Mouse (Mus musculus): Measurements from ENCODE around the gene Tnfrsf25.

Gene Tnfrsf25

DNA sequence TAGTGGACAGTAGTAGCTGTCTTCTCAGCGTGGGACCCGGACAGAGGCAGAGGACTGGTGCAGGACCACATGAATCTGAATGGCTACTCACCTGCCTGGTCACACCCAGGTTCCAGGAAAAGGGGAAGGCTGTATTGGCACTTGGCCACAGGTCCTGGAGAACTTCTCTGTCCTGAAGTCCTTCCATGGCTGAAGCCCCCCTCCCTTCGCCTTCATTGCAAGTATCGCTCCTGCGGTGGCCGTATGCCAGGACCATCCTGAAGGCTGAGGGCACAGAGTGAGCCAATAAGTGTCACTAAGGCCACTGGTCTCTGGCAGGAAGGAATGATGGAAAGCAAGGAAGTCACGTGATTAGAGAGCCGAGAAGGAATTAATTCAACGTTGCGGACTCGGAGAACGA is 21.5 kb upstream of the Tnfrsf25 start:
- no peak for DNase-seq

GRCm38 (mm10) chr4:152095937-152096910 is 19.5 kb upstream of the Tnfrsf25 start:
- peak; percentile 61 to 84 for DNase-seq

DNA sequence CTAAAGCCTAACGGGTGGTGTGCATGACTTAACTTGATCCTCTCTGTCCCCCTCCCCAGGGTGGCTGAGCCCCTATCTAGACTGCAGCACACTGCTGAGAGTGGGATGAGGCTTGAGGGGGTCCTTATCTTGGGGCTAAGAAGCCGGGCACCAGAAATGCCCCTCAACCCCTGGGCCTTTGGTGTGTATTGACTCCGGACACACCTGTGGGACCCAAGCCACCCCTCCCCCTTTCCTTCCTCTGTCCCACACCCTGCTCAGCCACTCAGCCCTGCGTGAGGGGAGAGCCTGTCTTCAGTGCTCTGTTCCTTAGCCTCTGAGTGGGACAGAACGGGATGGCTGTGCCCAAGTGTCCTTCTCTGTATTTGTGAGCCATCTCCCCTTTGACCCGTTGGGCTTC is 18.8 kb upstream of the Tnfrsf25 start:
- DNase-seq, result no peak

DNA sequence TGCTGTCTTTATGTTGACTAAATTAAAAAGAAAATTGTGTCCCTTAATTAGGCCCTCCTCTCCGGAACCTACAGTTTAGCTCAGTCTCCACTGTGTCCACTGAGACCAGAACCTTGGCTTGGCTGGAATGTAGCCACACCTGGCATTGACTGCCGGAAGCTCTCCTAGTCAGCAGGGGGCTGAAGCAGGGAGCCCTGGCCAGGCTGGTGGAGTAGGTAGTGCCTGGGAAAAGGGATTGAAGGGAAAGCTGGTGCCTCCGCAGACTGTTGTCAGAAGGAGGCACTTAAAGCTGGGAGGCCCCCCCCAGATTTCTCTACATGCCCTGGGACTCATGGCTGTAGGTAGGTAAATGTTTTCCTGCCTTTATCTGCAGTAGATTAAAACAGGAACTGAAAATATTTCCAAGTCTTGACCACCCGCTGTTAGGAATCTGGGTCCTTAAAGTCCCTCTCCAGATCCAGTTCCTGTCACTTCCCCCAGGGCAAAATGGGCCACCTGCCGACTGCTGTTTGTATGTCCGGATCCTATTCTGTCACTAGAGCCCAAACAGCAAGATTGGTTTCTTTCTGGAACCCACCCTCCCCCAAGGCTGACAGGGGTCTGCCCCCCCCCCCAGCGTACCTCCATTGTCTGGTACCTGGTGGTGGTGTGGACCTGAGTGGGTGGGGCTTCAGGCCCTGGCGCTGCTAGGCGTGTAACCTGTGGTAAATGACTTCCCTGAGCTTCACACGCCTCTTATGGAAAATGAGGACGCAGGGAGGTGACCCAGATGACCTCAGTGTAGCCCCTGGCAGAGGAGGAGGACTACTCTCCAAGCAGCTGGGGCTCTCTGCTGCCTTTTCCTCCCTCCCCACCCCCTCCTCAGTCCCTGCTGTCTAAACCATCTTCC is 17.6 kb upstream of the Tnfrsf25 start:
- DNase-seq, result no peak

- no peak for DNase-seq
These were observed 15.2 kb upstream of the Tnfrsf25 start for GRCm38 (mm10) chr4:152100541-152100940.

- DNase-seq, result no peak
These were observed 14.6 kb upstream of the Tnfrsf25 start for GRCm38 (mm10) chr4:152101081-152101653.

GRCm38 (mm10) chr4:152101921-152102320 is 13.8 kb upstream of the Tnfrsf25 start:
- no peak for DNase-seq

DNA sequence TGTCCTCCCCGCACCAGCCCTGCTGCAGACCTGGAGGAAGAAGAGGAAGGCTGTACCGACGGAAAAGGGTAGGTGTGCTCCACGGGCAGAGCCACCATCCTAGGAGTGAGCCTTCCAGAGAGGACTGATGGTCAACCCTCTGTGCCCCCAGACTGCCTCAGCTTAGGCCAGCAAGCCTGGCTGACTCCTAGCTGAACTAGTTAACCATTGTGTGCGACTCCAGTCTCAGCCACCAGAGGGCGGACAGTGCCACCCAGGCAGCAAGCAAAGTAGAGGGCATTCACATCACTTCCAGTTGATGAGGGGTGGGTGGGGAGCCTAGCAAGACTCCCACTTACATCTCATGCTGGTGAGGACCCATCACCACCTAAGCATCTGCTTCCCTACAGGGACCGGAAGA is 12.7 kb upstream of the Tnfrsf25 start:
- DNase-seq, result peak; percentile 57 to 81

DNA sequence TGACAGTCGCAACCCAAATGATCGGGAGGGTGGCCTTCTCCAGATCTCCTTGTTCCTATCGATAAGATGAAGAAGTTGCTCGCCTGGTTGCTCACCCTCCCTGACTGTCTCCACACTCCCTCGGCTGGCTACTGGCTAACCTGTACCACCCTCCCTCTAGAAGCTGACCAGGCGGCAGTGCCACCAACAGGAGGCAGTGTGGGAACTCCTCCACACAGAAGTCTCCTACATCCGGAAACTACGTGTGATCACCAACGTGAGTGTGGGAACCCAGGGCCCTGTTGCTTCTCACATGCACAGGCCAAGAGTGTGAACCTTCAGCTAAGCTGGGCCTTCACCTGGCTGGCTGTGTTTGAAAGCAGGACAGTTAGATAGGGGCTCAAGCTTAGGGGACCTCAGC is 9.0 kb upstream of the Tnfrsf25 start:
- no peak for DNase-seq

DNA sequence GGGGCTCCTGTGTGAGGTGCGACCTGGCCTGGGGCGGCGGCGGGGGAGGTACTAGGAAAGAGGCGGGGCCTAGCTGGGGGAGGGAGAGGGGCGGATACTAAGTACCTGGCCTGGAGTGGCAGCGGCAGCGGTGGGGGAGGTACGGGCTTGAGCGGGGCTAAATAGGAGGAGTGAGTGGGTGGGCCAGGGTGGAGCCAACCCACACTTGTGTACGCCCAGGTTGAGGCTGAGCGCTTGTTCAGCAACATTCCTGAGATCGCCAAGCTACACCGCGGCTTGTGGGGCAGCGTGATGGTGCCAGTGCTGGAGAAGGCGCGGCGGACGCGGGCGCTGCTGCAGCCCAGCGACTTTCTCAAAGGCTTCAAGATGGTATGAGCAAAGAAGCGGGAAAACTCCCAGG is 8.2 kb upstream of the Tnfrsf25 start:
- no peak for DNase-seq

- DNase-seq, result no peak
These were observed 7.7 kb upstream of the Tnfrsf25 start for GRCm38 (mm10) chr4:152107971-152108509.

- DNase-seq, result no peak
These were observed 7.1 kb upstream of the Tnfrsf25 start for GRCm38 (mm10) chr4:152108673-152109072.

- no peak for DNase-seq
These were observed 6.2 kb upstream of the Tnfrsf25 start for GRCm38 (mm10) chr4:152109509-152109908.

DNA sequence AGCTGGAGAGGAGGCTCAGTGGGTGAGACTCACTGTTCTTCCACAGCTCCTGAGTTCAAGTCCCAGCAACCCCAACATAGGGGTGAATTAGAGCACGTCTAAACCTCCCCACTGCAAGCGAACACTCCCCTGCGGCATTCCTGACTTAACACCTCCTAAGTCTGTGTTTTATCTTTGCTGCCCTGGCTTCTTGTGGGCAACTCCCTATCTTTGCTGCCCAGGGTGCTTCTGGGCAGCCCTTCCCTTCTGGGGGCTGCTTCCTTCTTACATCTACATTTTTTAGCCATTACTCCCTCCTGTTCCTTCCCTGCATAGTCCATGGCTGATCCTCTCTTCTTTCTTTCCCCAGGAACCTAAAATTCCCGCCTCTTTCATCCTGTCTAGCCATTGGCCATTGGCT is 5.0 kb upstream of the Tnfrsf25 start:
- DNase-seq, result no peak

DNA sequence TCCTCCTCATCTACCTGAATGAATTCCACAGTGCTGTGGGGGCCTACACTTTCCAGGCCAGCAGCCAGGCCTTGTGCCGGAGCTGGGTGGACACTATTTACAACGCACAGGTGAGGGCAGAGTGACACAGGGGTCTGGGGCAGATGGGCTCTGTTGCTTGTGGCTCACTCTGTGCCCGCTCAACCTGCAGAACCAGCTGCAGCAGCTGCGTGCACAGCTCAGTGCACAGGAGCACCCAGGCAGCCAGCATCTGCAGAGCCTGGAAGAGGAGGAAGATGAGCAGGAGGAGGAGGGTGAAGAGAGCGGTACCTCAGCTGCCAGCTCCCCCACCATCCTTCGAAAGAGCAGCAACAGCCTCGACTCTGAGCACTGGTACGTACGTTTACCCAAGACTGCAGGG is 3.4 kb upstream of the Tnfrsf25 start:
- no peak for DNase-seq

DNA sequence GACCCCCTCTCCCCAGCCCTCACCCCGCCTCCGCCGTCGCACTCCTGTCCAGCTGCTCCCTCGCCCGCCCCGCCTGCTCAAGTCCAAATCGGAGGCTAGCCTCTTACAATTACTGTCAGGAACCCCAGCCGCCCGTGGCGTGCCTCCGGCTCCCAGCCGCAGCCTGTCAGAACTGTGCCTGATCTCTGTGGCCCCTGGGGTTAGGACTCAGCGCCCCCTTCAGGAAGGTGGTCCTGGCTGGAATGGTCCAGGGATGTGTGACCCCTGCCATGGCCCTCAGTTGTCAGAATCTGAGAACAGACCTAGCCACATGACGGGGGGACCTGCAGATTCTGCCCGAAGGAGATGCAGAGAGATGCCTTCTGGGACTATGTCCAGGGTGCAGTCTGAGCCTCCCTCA is 1.7 kb upstream of the Tnfrsf25 start:
- DNase-seq, result no peak

DNA sequence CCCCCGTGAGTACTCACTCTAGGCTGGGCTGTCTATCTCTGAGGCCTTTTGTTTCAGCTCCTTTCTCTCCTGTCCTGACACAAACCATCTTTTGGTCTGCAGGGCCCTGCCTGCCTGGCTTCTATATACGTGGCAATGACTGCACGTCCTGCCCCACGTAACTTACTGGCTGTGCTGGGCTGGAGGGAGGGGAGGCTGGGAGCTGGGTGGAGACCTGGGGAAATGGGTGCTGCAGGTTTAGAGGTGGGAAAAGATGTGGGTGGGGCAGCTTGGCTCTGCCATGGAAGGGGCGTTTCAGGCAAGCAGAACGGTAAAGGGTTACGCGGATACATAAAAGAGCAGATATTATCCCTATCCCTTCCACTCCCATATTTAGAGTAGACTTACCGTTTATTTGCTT is 1.8 kb downstream of the Tnfrsf25 start:
- DNase-seq, result no peak

- DNase-seq, result no peak
These were observed 3.9 kb downstream of the Tnfrsf25 start for GRCm38 (mm10) chr4:152119396-152120292.

DNA sequence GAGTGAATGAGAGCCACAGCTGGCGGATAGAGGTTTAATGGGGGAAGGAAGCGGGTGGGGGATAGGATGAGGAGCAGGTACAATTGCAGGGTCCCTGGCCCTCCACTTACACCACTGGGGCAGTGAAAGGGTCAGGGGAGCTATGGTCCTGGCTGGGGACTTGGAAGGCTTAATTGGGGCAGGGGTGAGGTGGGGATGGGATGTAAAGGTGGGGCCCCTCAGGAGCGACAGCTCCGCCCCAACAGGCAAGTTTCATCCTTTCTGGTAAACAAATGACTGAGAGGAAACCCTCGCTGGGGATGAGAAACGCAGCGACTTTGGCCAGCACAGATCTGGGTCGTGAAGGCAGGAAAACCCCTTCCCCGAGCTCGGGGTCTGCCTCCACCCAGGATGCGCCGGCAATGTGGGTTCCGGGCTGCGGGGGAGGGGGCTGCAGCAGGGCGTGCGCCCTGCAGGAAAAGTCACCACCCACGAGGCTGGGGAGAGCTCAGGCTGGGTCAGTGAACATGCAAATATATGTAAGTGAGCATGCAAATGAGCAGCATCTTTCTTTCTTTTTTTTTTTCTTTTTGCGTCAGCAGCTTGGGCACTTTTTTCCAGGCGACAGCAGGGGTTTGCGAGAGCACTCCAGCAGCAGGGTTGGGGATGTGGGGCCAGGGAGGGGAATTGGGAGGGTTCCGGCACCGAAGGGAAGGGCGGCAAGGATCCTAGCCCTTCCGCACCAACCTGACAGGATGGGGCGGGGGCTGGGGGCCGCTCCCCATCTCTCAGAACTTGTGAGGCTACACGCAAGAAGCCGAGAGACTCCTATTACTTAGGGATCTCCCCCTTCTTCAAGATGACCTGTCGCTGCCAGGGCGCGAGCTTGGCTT is 4.8 kb downstream of the Tnfrsf25 start:
- peak in 1 of 2 experiments; percentile 37 for DNase-seq

GRCm38 (mm10) chr4:152121183-152121505 is 5.4 kb downstream of the Tnfrsf25 start:
- no peak for DNase-seq

GRCm38 (mm10) chr4:152124361-152124961 is 8.7 kb downstream of the Tnfrsf25 start:
- no peak for DNase-seq
